Mouse (Mus musculus) neural tube, embryonic 11.5 days (tissue): ENCODE results near the gene Cd300ld5. TPM values are rescaled to one million over a fixed set of nuclear protein-coding genes. Genes with fewer than 3 reads are reported as not detected.
"Not testable (repeated sequence)": the region's sequence is repeated elsewhere in the genome, so short reads cannot be mapped to it uniquely, and the experiment has no call there.

Source experiments
- ATAC-seq: fragments of 200-750 bp; cut with Nextera tagmentation; 2 replicates; pipeline ENCODE4 v1.8.0; 2017; ENCODE audit warnings: moderate number of reproducible peaks, mild to moderate bottlenecking, moderate TSS enrichment, moderate library complexity; ENCODE audit not compliant: insufficient read depth, low FRiP score, low TSS enrichment
- DNase-seq: peaks from one replicate; pipeline ENCODE4 v3.0.0-alpha.2; 2015; ENCODE audit warnings: low spot score
- H3K27ac ChIP-seq: fragments of 300-500 bp; sonication (generic); 2 replicates; pipeline ENCODE4 v1.5.1; 2014; ENCODE audit warnings: low read depth, mild to moderate bottlenecking, low read length
- H3K27me3 ChIP-seq: fragments of 300-500 bp; sonication (generic); 2 replicates; pipeline ENCODE4 v1.6.1; 2014; ENCODE audit warnings: mild to moderate bottlenecking, low read length, mixed read lengths; ENCODE audit not compliant: control insufficient read depth, insufficient read depth
- H3K36me3 ChIP-seq: fragments of 300-500 bp; sonication (generic); 2 replicates; pipeline ENCODE4 v1.6.1; 2014; ENCODE audit warnings: mild to moderate bottlenecking, low read length, moderate library complexity, mixed read lengths; ENCODE audit not compliant: control insufficient read depth, insufficient read depth
- H3K4me1 ChIP-seq: fragments of 300-500 bp; sonication (generic); 2 replicates; pipeline ENCODE4 v1.6.1; 2014; ENCODE audit warnings: low read length, mixed read lengths; ENCODE audit not compliant: control insufficient read depth, insufficient read depth
- H3K4me2 ChIP-seq: fragments of 300-500 bp; sonication (generic); 2 replicates; pipeline ENCODE4 v1.6.1; 2014; ENCODE audit warnings: low read depth, mild to moderate bottlenecking, moderate library complexity
- H3K4me3 ChIP-seq: fragments of 300-500 bp; sonication (generic); 2 replicates; pipeline ENCODE4 v1.5.1; 2014; ENCODE audit warnings: low read depth, low read length
- H3K9ac ChIP-seq: fragments of 300-500 bp; sonication (generic); 2 replicates; pipeline ENCODE4 v1.6.1; 2014; ENCODE audit warnings: mild to moderate bottlenecking, low read length
- H3K9me3 ChIP-seq: fragments of 300-500 bp; sonication (generic); 2 replicates; pipeline ENCODE4 v1.6.1; 2016; ENCODE audit warnings: low read length; ENCODE audit not compliant: control insufficient read depth
- WGBS: fragments of 180-500 bp; shearing (Covaris S2); extraction: QIAGEN DNeasy Blood & Tissue Kit; methylation state at CpG from one replicate; pipeline ENCODE4 v1.1.7; 2014; 5-methylcytosine and 5-hydroxymethylcytosine counted together
- polyA plus RNA-seq: library from polyadenylated mRNA; unstranded; fragments of >200 nt; fragmentation: Nextera tagmentation; extraction: Ambion mirVana; gene quantifications from 2 replicates; pipeline ENCODE4 v1.2.1, GENCODE M21; 2014

The Cd300ld5 gene
- not detected in 2 replicates for polyA plus RNA-seq

DNA sequence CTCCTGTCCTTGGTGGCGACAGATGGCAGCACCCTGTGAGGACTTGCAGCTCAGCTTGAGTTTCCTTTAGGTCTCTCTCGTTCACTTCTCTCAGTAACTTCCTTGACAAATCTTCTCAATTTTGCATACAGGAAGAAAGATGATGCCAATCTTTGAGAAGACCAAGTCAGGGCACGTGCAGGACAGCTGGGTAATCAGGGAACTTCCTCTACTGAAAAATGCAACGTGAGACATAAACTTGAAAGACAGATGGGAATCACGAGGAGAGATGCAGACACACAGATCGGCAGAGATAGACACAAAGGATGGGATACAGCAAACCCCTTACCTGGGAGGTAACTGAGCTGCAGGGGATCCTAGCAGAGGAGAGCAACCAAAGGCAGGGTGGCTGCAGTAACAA, at the start of gene Cd300ld5:
Gene Cd300ld5, minus strand, starts transcription at position 101 of the 400 bp plus-strand sequence.
- H3K9ac ChIP-seq, H3K9me3 ChIP-seq, H3K4me3 ChIP-seq, H3K4me2 ChIP-seq, H3K36me3 ChIP-seq, DNase-seq, H3K4me1 ChIP-seq, H3K27ac ChIP-seq, ATAC-seq, H3K27me3 ChIP-seq: not testable (repeated sequence)
- WGBS, result no CpG with 5 or more reads among the region's 6 CpGs

- no peaks in the 10 kb centered on the region for H3K36me3 ChIP-seq
- no peak overlapping the region for H3K4me2 ChIP-seq
- DNase-seq, result no peak
- H3K9ac ChIP-seq, result no peak overlapping the region
- 57% methylated on average over 7 of the region's 7 CpGs for WGBS
- ATAC-seq, result no peak
- H3K27me3 ChIP-seq, result peaks cover 2% of the 10 kb centered on the region; the same call in 1 of the 2 replicates
- no peaks in the 10 kb centered on the region for H3K9me3 ChIP-seq
- no peak overlapping the region for H3K4me3 ChIP-seq
- no peak overlapping the region for H3K27ac ChIP-seq
- H3K4me1 ChIP-seq, result no peaks in the 10 kb centered on the region
These were observed 48.6 kb upstream of the Cd300ld5 start for GRCm38 (mm10) chr11:115086213-115086612.

DNA sequence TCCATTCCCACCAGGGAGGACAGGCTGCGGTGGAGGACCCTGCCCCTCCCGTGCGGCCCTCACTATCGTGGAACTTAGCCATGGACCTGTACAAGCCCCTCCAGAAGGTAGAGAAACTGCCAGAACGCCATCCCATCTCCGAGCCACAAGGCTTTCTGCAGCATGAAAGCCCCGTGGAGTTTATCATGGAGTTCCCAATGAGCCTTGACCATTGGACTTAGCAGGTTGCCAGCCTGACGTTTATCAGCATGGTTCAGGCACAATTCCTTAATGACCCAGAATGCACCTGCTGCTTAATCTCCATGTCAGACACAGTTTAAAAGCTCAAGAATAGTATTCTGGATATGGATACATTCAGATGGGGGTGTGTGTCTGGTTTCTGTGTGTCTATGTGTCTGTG, 47.5 kb upstream of the Cd300ld5 start:
- no peak overlapping the region for H3K4me2 ChIP-seq
- ATAC-seq (no peak), DNase-seq (no peak)
- no peaks in the 10 kb centered on the region for H3K27me3 ChIP-seq
- WGBS, result 59% methylated on average over 8 of the region's 8 CpGs
- H3K4me3 ChIP-seq, result no peak overlapping the region
- H3K4me1 ChIP-seq, result no peaks in the 10 kb centered on the region
- H3K36me3 ChIP-seq, result no peaks in the 10 kb centered on the region
- no peak overlapping the region; the same call in 1 of the 2 replicates for H3K27ac ChIP-seq
- H3K9me3 ChIP-seq, result no peaks in the 10 kb centered on the region
- H3K9ac ChIP-seq, result no peak overlapping the region

DNA sequence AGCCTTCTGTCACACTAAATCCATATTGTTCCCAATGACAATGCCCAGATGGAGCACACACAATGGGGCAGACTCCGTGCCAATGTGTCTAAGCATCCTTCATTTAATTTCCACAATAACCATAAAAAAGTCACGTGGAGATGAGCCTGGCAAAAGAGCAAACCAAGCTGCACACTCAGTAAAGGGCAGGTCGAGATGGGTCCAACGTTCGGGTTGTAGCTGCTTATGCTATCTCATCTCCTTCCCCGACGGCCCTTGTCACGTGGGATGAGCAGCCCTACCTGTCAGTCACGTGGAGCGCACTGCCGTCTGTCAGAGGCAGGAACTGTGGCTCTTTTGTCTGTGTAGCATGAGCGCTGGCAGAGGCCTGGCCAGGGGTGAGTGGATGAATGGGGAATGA, 47.0 kb upstream of the Cd300ld5 start:
- no peaks in the 10 kb centered on the region for H3K27me3 ChIP-seq
- ATAC-seq (no peak), DNase-seq (no peak)
- WGBS, result 39% methylated on average over 12 of the region's 12 CpGs
- H3K4me3 ChIP-seq, result no peak overlapping the region
- no peak overlapping the region for H3K9ac ChIP-seq
- H3K27ac ChIP-seq, result no peak overlapping the region; the same call in 1 of the 2 replicates
- no peaks in the 10 kb centered on the region for H3K4me1 ChIP-seq
- H3K9me3 ChIP-seq, result no peaks in the 10 kb centered on the region
- H3K4me2 ChIP-seq, result no peak overlapping the region
- no peaks in the 10 kb centered on the region for H3K36me3 ChIP-seq

GRCm38 (mm10) chr11:115083376-115084139, 46.0 kb upstream of the Cd300ld5 start:
- Histone ChIP-seq H3K9ac (no peak overlapping the region), H3K4me3 (no peak overlapping the region), H3K27ac (no peak overlapping the region), H3K9me3 (no peaks in the 10 kb centered on the region), H3K4me2 (no peak overlapping the region), H3K4me1 (no peaks in the 10 kb centered on the region), H3K36me3 (no peaks in the 10 kb centered on the region), H3K27me3 (no peaks in the 10 kb centered on the region)
- ATAC-seq (no peak), DNase-seq (peak; percentile 79)
- 50% methylated on average over 18 of the region's 18 CpGs for WGBS

GRCm38 (mm10) chr11:115082196-115082595, 44.6 kb upstream of the Cd300ld5 start:
- Histone ChIP-seq H3K9ac (no peak overlapping the region), H3K9me3 (no peaks in the 10 kb centered on the region), H3K4me1 (no peaks in the 10 kb centered on the region), H3K27ac (no peak overlapping the region), H3K36me3 (no peaks in the 10 kb centered on the region), H3K27me3 (no peaks in the 10 kb centered on the region), H3K4me3 (no peak overlapping the region), H3K4me2 (no peak overlapping the region)
- 71% methylated on average over 6 of the region's 6 CpGs for WGBS
- no peak for DNase-seq
- no peak for ATAC-seq

- no peak for DNase-seq
- no peak overlapping the region for H3K27ac ChIP-seq
- no peak for ATAC-seq
- no peak overlapping the region for H3K4me3 ChIP-seq
- H3K9ac ChIP-seq, result no peak overlapping the region
- no peak overlapping the region for H3K4me2 ChIP-seq
- WGBS, result 65% methylated on average over 3 of the region's 3 CpGs
- no peaks in the 10 kb centered on the region for H3K4me1 ChIP-seq
- H3K9me3 ChIP-seq, result no peaks in the 10 kb centered on the region
- no peaks in the 10 kb centered on the region for H3K27me3 ChIP-seq
- H3K36me3 ChIP-seq, result no peaks in the 10 kb centered on the region
These were observed 43.8 kb upstream of the Cd300ld5 start for GRCm38 (mm10) chr11:115081373-115081772.

DNA sequence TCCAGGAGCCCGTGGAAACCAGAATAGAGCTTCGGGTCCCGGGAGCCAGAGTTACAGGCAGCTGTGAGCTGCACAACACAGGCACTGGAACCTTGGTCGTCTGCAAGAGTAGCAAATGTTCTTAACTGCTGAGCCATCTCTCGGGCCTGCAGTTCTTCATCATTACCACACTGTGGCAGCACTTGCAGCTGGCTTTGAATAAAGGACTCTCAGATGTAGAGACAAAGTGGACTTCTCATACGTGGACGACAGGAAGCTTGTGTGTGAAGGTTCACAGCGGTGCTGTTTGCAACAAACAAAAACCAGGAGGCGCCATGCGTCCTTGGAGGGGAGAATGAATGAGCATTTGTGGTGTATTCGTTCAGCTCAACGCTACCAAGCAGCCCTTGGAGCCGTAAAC, 43.3 kb upstream of the Cd300ld5 start:
- H3K4me1 ChIP-seq, result no peaks in the 10 kb centered on the region
- no peak overlapping the region for H3K4me3 ChIP-seq
- WGBS, result 32% methylated on average over 13 of the region's 13 CpGs
- no peak overlapping the region for H3K27ac ChIP-seq
- no peak overlapping the region for H3K9ac ChIP-seq
- H3K27me3 ChIP-seq, result no peaks in the 10 kb centered on the region
- no peak overlapping the region for H3K4me2 ChIP-seq
- DNase-seq (peak; percentile 68), ATAC-seq (no peak)
- no peaks in the 10 kb centered on the region for H3K9me3 ChIP-seq
- no peaks in the 10 kb centered on the region for H3K36me3 ChIP-seq

GRCm38 (mm10) chr11:115078680-115079079, 41.1 kb upstream of the Cd300ld5 start:
- Histone ChIP-seq H3K4me1 (no peaks in the 10 kb centered on the region), H3K36me3 (no peaks in the 10 kb centered on the region), H3K4me2 (no peak overlapping the region), H3K27me3 (no peaks in the 10 kb centered on the region), H3K4me3 (no peak overlapping the region), H3K9ac (no peak overlapping the region), H3K27ac (no peak overlapping the region), H3K9me3 (no peaks in the 10 kb centered on the region)
- DNase-seq (no peak), ATAC-seq (no peak)
- WGBS, result 85% methylated on average over 5 of the region's 5 CpGs
